Mouse (Mus musculus): Measurements from ENCODE around the gene Cramp1l. TPM values are rescaled to one million over a fixed set of nuclear protein-coding genes. Genes with fewer than 3 reads are reported as not detected.
A peak's percentile ranks its signal among the peaks of the same experiment; 100 is the strongest.
"Not testable (repeated sequence)": the region's sequence is repeated elsewhere in the genome, so short reads cannot be mapped to it uniquely, and the experiment has no call there.

The Cramp1l gene
- total RNA-seq, 2 experiments from 2014 or later = 12.6 to 13.1 TPM

- intact Hi-C loops (cut with DNase I) = loop anchor here (2.0 kb wide), 2 partner anchors 24 to 54 kb away; partner anchors contain the start of genes Cramp1l and Mapk8ip3
- DNase-seq = no peak
Measured at GRCm38 (mm10) chr17:24960852-24961715, 54.5 kb downstream of the Cramp1l start.

- intact Hi-C loops (cut with DNase I) = loop anchor here (2.0 kb wide), 2 partner anchors 23 to 55 kb away; partner anchors contain the start of genes Cramp1l and Mapk8ip3
- peak; percentile 94 to 96 for DNase-seq
Measured at GRCm38 (mm10) chr17:24960135-24960851, 55.3 kb downstream of the Cramp1l start, which contains the start of gene Jpt2. TSS of gene Jpt2 (minus strand) at chr17:24960689.

GRCm38 (mm10) chr17:24959371-24959770, 56.2 kb downstream of the Cramp1l start:
- intact Hi-C loops (cut with DNase I) = no loop called here
- DNase-seq = no peak

GRCm38 (mm10) chr17:24953291-24953690, 62.3 kb downstream of the Cramp1l start:
- no peak for DNase-seq
- intact Hi-C loops (cut with DNase I) = no loop called here

- intact Hi-C loops (cut with DNase I) = no loop called here
- no peak for DNase-seq
Measured at GRCm38 (mm10) chr17:24950671-24951070, 64.9 kb downstream of the Cramp1l start.

GRCm38 (mm10) chr17:24948204-24948603, 67.4 kb downstream of the Cramp1l start:
- intact Hi-C loops (cut with DNase I) = loop anchor here (10.0 kb wide), 1 partner anchor 417 kb away; the partner anchor contains the start of genes Tpsb2 and Tpsg1

GRCm38 (mm10) chr17:24943589-24943988, 72.0 kb downstream of the Cramp1l start:
- intact Hi-C loops (cut with DNase I) = loop anchor here (2.0 to 10.0 kb wide), 2 partner anchors 341 to 421 kb away; partner anchors contain the start of genes Tpsb2 and Tpsg1
- not testable (repeated sequence) for DNase-seq

More at GRCm38 (mm10) chr17:24948204-24948603, 67.4 kb downstream of the Cramp1l start:
- no peak for DNase-seq

- no peak for DNase-seq
- intact Hi-C loops (cut with DNase I) = loop anchor here (2.0 to 10.0 kb wide), 2 partner anchors 342 to 422 kb away; partner anchors contain the start of genes Tpsb2 and Tpsg1
Measured at GRCm38 (mm10) chr17:24943036-24943435, 72.6 kb downstream of the Cramp1l start.

GRCm38 (mm10) chr17:24942453-24942852, 73.1 kb downstream of the Cramp1l start:
- DNase-seq = peak; percentile 35 to 47
- intact Hi-C loops (cut with DNase I) = loop anchor here (2.0 to 10.0 kb wide), 2 partner anchors 342 to 422 kb away; partner anchors contain the start of genes Tpsb2 and Tpsg1

- DNase-seq = no peak
- intact Hi-C loops (cut with DNase I) = loop anchor here (2.0 to 5.0 kb wide), 4 partner anchors 24 to 250 kb away; partner anchors contain the start of genes Cramp1l, Fahd1, Jpt2 and Unkl
Measured at GRCm38 (mm10) chr17:24937266-24937665, 78.3 kb downstream of the Cramp1l start.

- intact Hi-C loops (cut with DNase I) = loop anchor here (2.0 to 5.0 kb wide), 4 partner anchors 24 to 251 kb away; partner anchors contain the start of genes Cramp1l, Fahd1, Jpt2 and Unkl
- peak; percentile 96 to 97 for DNase-seq
Measured at GRCm38 (mm10) chr17:24936259-24937237, 79.0 kb downstream of the Cramp1l start, which contains the start of gene Mapk8ip3. TSS of gene Mapk8ip3 (minus strand) at chr17:24936977.

- DNase-seq = no peak
- intact Hi-C loops (cut with DNase I) = loop anchor here (2.0 to 5.0 kb wide), 4 partner anchors 25 to 252 kb away; partner anchors contain the start of genes Cramp1l, Fahd1, Jpt2 and Unkl
Measured at GRCm38 (mm10) chr17:24935666-24936065, 79.9 kb downstream of the Cramp1l start.

- no peak for DNase-seq
- intact Hi-C loops (cut with DNase I) = loop anchor here (5.0 kb wide), 2 partner anchors 83 to 252 kb away; partner anchors contain the start of genes Fahd1 and Unkl
Measured at GRCm38 (mm10) chr17:24934926-24935325, 80.7 kb downstream of the Cramp1l start.

- intact Hi-C loops (cut with DNase I) = no loop called here
- no peak for DNase-seq
Measured at GRCm38 (mm10) chr17:24933163-24933562, 82.4 kb downstream of the Cramp1l start.

GRCm38 (mm10) chr17:24932431-24932830, 83.2 kb downstream of the Cramp1l start:
- no peak for DNase-seq
- intact Hi-C loops (cut with DNase I) = no loop called here

GRCm38 (mm10) chr17:24929506-24929905, 86.1 kb downstream of the Cramp1l start:
- intact Hi-C loops (cut with DNase I) = no loop called here

GRCm38 (mm10) chr17:24923246-24923645, 92.3 kb downstream of the Cramp1l start:
- no peak for DNase-seq
- intact Hi-C loops (cut with DNase I) = no loop called here

More at GRCm38 (mm10) chr17:24929506-24929905, 86.1 kb downstream of the Cramp1l start:
- no peak for DNase-seq

- intact Hi-C loops (cut with DNase I) = no loop called here
- no peak for DNase-seq
Measured at GRCm38 (mm10) chr17:24913984-24914383, 101.6 kb downstream of the Cramp1l start.
